Mouse (Mus musculus) intestine, embryonic 14.5 days (tissue): ENCODE measurements around the gene Prrc2a. TPM values are rescaled to one million over a fixed set of nuclear protein-coding genes. Genes with fewer than 3 reads are reported as not detected.

Experiments used
- ATAC-seq: fragments of 200-750 bp; cut with Nextera tagmentation; replicated peaks from 2 replicates; pipeline ENCODE4 v1.8.0; 2017; ENCODE audit warnings: low read depth, moderate number of reproducible peaks, moderate TSS enrichment, moderate library complexity; ENCODE audit not compliant: low FRiP score, low TSS enrichment
- DNase-seq: peaks from one replicate; pipeline ENCODE4 v3.0.0-alpha.2; 2018; ENCODE audit warnings: low spot score
- H3K27ac ChIP-seq: fragments of 300-500 bp; sonication (generic); 2 replicates; pipeline ENCODE4 v1.5.1; 2014; ENCODE audit warnings: low read depth, mild to moderate bottlenecking, control low read depth
- H3K27me3 ChIP-seq: fragments of 300-500 bp; sonication (generic); replicated peaks from 2 replicates; pipeline ENCODE4 v1.6.1; 2014; ENCODE audit warnings: low read length, control low read depth; ENCODE audit not compliant: control insufficient read depth, insufficient read depth
- H3K36me3 ChIP-seq: fragments of 300-500 bp; sonication (generic); 2 replicates; pipeline ENCODE4 v1.6.1; 2014; ENCODE audit warnings: low read length, control low read depth; ENCODE audit not compliant: control insufficient read depth, insufficient read depth
- H3K4me1 ChIP-seq: fragments of 300-500 bp; sonication (generic); replicated peaks from 2 replicates; pipeline ENCODE4 v1.6.1; 2014; ENCODE audit warnings: low read length, control low read depth, mixed read lengths; ENCODE audit not compliant: control insufficient read depth, insufficient read depth
- H3K4me2 ChIP-seq: fragments of 300-500 bp; sonication (generic); 2 replicates; pipeline ENCODE4 v1.6.1; 2014; ENCODE audit warnings: low read length
- H3K4me3 ChIP-seq: fragments of 300-500 bp; sonication (generic); 2 replicates; pipeline ENCODE4 v1.5.1; 2014; ENCODE audit warnings: low read depth, low read length, control low read depth, mixed read lengths
- H3K9ac ChIP-seq: fragments of 300-500 bp; sonication (generic); 2 replicates; pipeline ENCODE4 v1.6.1; 2014; ENCODE audit warnings: mild to moderate bottlenecking, low read length
- H3K9me3 ChIP-seq: fragments of 300-500 bp; sonication (generic); 2 replicates; pipeline ENCODE4 v1.6.1; 2016; ENCODE audit warnings: low read length, control low read depth; ENCODE audit not compliant: control insufficient read depth
- WGBS: fragments of 180-500 bp; shearing (Covaris S2); extraction: QIAGEN DNeasy Blood & Tissue Kit; methylation state at CpG from one replicate; pipeline ENCODE4 v1.1.7; 2014; 5-methylcytosine and 5-hydroxymethylcytosine counted together
- polyA plus RNA-seq: library from polyadenylated mRNA; unstranded; fragments of >200 nt; fragmentation: Nextera tagmentation; extraction: Ambion mirVana; gene quantifications from 2 replicates; pipeline ENCODE4 v1.2.1, GENCODE M21; 2014

Gene Prrc2a
- 186 and 196 TPM in 2 replicates for polyA plus RNA-seq

GRCm38 (mm10) chr17:35164568-35165450 lies at the start of gene Prrc2a:
Gene Prrc2a (minus strand): TSS chr17:35164897.
- H3K4me3 ChIP-seq = peak within 1 kb of the TSS; percentile 65
- peak within 1 kb of the TSS; percentile 99 for H3K27ac ChIP-seq
- H3K4me2 ChIP-seq = peak within 1 kb of the TSS; percentile 98
- no peaks in the 10 kb centered on the region for H3K27me3 ChIP-seq
- ATAC-seq (peak; percentile 94), DNase-seq (peak; percentile 98)
- H3K36me3 ChIP-seq = peaks cover 28% of the 10 kb centered on the region
- no peaks in the 10 kb centered on the region for H3K9me3 ChIP-seq
- H3K4me1 ChIP-seq = peaks cover 19% of the 10 kb centered on the region
- under 1% methylated on average over 79 of the region's 89 CpGs for WGBS
- H3K9ac ChIP-seq = peak within 1 kb of the TSS; percentile 87

- ATAC-seq = no peak
- 90% methylated on average over 5 of the region's 5 CpGs for WGBS
- H3K27me3 ChIP-seq = no peaks in the 10 kb centered on the region
These were observed 48.4 kb upstream of the Prrc2a start for GRCm38 (mm10) chr17:35213071-35213470.

GRCm38 (mm10) chr17:35210593-35210992 lies 45.9 kb upstream of the Prrc2a start:
- no peaks in the 10 kb centered on the region for H3K27me3 ChIP-seq
- H3K9me3 ChIP-seq = no peaks in the 10 kb centered on the region
- WGBS = 70% methylated on average over 3 of the region's 3 CpGs
- H3K4me1 ChIP-seq = no peaks in the 10 kb centered on the region
- ATAC-seq (no peak), DNase-seq (no peak)
- no peak overlapping the region for H3K27ac ChIP-seq
- H3K4me2 ChIP-seq = no peak overlapping the region
- H3K4me3 ChIP-seq = no peak overlapping the region
- H3K9ac ChIP-seq = no peak overlapping the region
- H3K36me3 ChIP-seq = no peaks in the 10 kb centered on the region

More at GRCm38 (mm10) chr17:35213071-35213470, 48.4 kb upstream of the Prrc2a start:
- H3K9me3 ChIP-seq = no peaks in the 10 kb centered on the region
- H3K4me1 ChIP-seq = no peaks in the 10 kb centered on the region
- no peak overlapping the region for H3K4me3 ChIP-seq
- H3K4me2 ChIP-seq = no peak overlapping the region
- DNase-seq = no peak
- H3K36me3 ChIP-seq = no peaks in the 10 kb centered on the region
- no peak overlapping the region for H3K9ac ChIP-seq
- no peak overlapping the region for H3K27ac ChIP-seq

GRCm38 (mm10) chr17:35209785-35210535 lies 45.3 kb upstream of the Prrc2a start:
- no peak for DNase-seq
- Histone ChIP-seq H3K27ac (no peak overlapping the region), H3K4me3 (no peak overlapping the region), H3K9me3 (no peaks in the 10 kb centered on the region), H3K36me3 (no peaks in the 10 kb centered on the region), H3K4me1 (no peaks in the 10 kb centered on the region), H3K9ac (no peak overlapping the region), H3K4me2 (no peak overlapping the region), H3K27me3 (no peaks in the 10 kb centered on the region)
- ATAC-seq = no peak
- WGBS = 78% methylated on average over 12 of the region's 12 CpGs

- WGBS = 44% methylated on average over 10 of the region's 10 CpGs
- H3K36me3 ChIP-seq = no peaks in the 10 kb centered on the region
- no peaks in the 10 kb centered on the region for H3K9me3 ChIP-seq
- no peak overlapping the region for H3K4me2 ChIP-seq
- no peak overlapping the region for H3K9ac ChIP-seq
- DNase-seq (no peak), ATAC-seq (no peak)
- H3K4me1 ChIP-seq = no peaks in the 10 kb centered on the region
- H3K27me3 ChIP-seq = peaks cover 19% of the 10 kb centered on the region; the same call in 1 of the 2 replicates
- H3K27ac ChIP-seq = no peak overlapping the region
- no peak overlapping the region for H3K4me3 ChIP-seq
These were observed 40.7 kb upstream of the Prrc2a start for GRCm38 (mm10) chr17:35205380-35205769.

- no peak within 1 kb of the TSS for H3K9ac ChIP-seq
- H3K4me2 ChIP-seq = no peak within 1 kb of the TSS
- H3K27ac ChIP-seq = no peak within 1 kb of the TSS
- WGBS = 34% methylated on average over 20 of the region's 20 CpGs
- ATAC-seq (no peak), DNase-seq (no peak)
- H3K4me1 ChIP-seq = no peaks in the 10 kb centered on the region
- H3K9me3 ChIP-seq = no peaks in the 10 kb centered on the region
- H3K4me3 ChIP-seq = no peak within 1 kb of the TSS
- H3K36me3 ChIP-seq = no peaks in the 10 kb centered on the region
- peaks cover 19% of the 10 kb centered on the region; the same call in 1 of the 2 replicates for H3K27me3 ChIP-seq
These were observed 40.0 kb upstream of the Prrc2a start, which contains the start of gene Lta for GRCm38 (mm10) chr17:35204494-35205379. Gene Lta (minus strand): TSS chr17:35205351.

- ATAC-seq (no peak), DNase-seq (no peak)
- no peak overlapping the region for H3K4me3 ChIP-seq
- no peaks in the 10 kb centered on the region for H3K4me1 ChIP-seq
- no peaks in the 10 kb centered on the region for H3K36me3 ChIP-seq
- WGBS = 65% methylated on average over 4 of the region's 4 CpGs
- peaks cover 24% of the 10 kb centered on the region; the same call in 1 of the 2 replicates for H3K27me3 ChIP-seq
- no peaks in the 10 kb centered on the region for H3K9me3 ChIP-seq
- H3K27ac ChIP-seq = no peak overlapping the region
- H3K4me2 ChIP-seq = no peak overlapping the region
- H3K9ac ChIP-seq = no peak overlapping the region
These were observed 37.7 kb upstream of the Prrc2a start for GRCm38 (mm10) chr17:35202442-35202841.

- DNase-seq = no peak
- no peak within 1 kb of the TSS for H3K9ac ChIP-seq
- no peak within 1 kb of the TSS for H3K27ac ChIP-seq
- no peak within 1 kb of the TSS for H3K4me3 ChIP-seq
- H3K9me3 ChIP-seq = no peaks in the 10 kb centered on the region
- peaks cover 29% of the 10 kb centered on the region for H3K27me3 ChIP-seq
- no peak for ATAC-seq
- H3K36me3 ChIP-seq = no peaks in the 10 kb centered on the region
- H3K4me1 ChIP-seq = no peaks in the 10 kb centered on the region
- peak within 1 kb of the TSS; percentile 22; the same call in 1 of the 2 replicates for H3K4me2 ChIP-seq
- 29% methylated on average over 13 of the region's 13 CpGs for WGBS
These were observed 37.1 kb upstream of the Prrc2a start, which contains the start of gene Tnf for GRCm38 (mm10) chr17:35201787-35202186. Gene Tnf (minus strand): TSS chr17:35202007.
